26 mouse cellular contexts compared by ENCODE assay signal in genomic region chr5:30119163-30119562, GRCm38 (mm10). TPM values are rescaled to one million over a fixed set of nuclear protein-coding genes. Genes with fewer than 3 reads are reported as not detected.
A peak's percentile ranks its signal among the peaks of the same experiment; 100 is the strongest.
DNase-seq lines count a peak whose midpoint lies in the region; ATAC-seq lines count a peak whose summit lies in the region.
"Had no signal": no experiment of that assay in that cellular context is flagged by ENCODE, and none has a peak within 500 bp of the region (broad histone marks: within the 10 kb centered on the region; RNA-seq: fewer than 3 reads in every experiment).

No protein-coding gene starts in this region.

- ATAC-seq in kidney, embryonic 16.5 days (ENCODE audit: low FRiP score, low TSS enrichment) = peak; percentile 70
- ATAC-seq in megakaryocyte, adult 5-6 weeks (ENCODE audit: poor library complexity, severe bottlenecking) = no peak
- ATAC-seq: activated CD4-positive, CD25-positive, alpha-beta regulatory T cell, adult 4 months; forebrain, embryonic 16.5 days; Patski had no signal

- H3K9me3 ChIP-seq in kidney, embryonic 16.5 days (ENCODE audit: low read length) = no peaks in the 10 kb centered on the region
- H3K9me3 ChIP-seq: embryonic facial prominence, embryonic 15.5 days; forebrain, embryonic 10.5 days; heart, embryonic 12.5 days; hindbrain, embryonic 10.5 days had no signal

- WGBS in kidney, embryonic 16.5 days = 49% methylated on average over 6 of the region's 6 CpGs

- peaks cover 54% of the 10 kb centered on the region for H3K36me3 ChIP-seq in kidney, embryonic 16.5 days (ENCODE audit: insufficient read depth, low read length)

- H3K4me2 ChIP-seq in kidney, embryonic 16.5 days (replicated peaks; ENCODE audit: low read depth, low read length) = no peak overlapping the region
- H3K4me2 ChIP-seq: embryonic facial prominence, embryonic 15.5 days; heart, embryonic 12.5 days; hindbrain, embryonic 14.5 days had no signal

- intact Hi-C loops in gastrocnemius, postnatal 14 days (cut with DNase I; ENCODE audit: low total_unique reads) = loop anchor here (10.0 kb wide), 1 partner anchor 294 kb away; no protein-coding TSS in a partner anchor

- peak overlapping the region; percentile 18; the same call in 1 of the 2 replicates for H3K27ac ChIP-seq in kidney, embryonic 16.5 days (ENCODE audit: low read length)
- H3K27ac ChIP-seq: embryonic facial prominence, embryonic 15.5 days; forebrain, embryonic 10.5 days; hindbrain, embryonic 10.5 days; hindbrain, embryonic 14.5 days had no signal

- peaks cover 5% of the 10 kb centered on the region for H3K27me3 ChIP-seq in kidney, embryonic 16.5 days (ENCODE audit: insufficient read depth, low read length)
- H3K27me3 ChIP-seq: CH12.LX, Patski had no signal

- H3K4me3 ChIP-seq in kidney, embryonic 16.5 days (ENCODE audit: low read length) = no peak overlapping the region
- H3K4me3 ChIP-seq: embryonic facial prominence, embryonic 15.5 days; erythroblast, embryonic 14.5 days; forebrain, embryonic 10.5 days; heart, embryonic 12.5 days; hindbrain, embryonic 10.5 days had no signal

- peak; percentile 54 for DNase-seq in kidney, adult 11 months
- no peak for DNase-seq in kidney, postnatal 10 days
- peak; percentile 41 to 54 for DNase-seq in kidney, adult 8-10 months
- DNase-seq in kidney, postnatal 36 days = peak; percentile 47 to 53
- DNase-seq in gastrocnemius, postnatal 14 days = no peak
- DNase-seq: adrenal gland, postnatal 25 days; cerebellum, adult 2 months; embryo, embryonic 11 days; gastrocnemius, postnatal 25 days had no signal

- H3K9ac ChIP-seq in kidney, embryonic 16.5 days (replicated peaks; ENCODE audit: low read length) = no peak overlapping the region
- H3K9ac ChIP-seq: embryonic facial prominence, embryonic 15.5 days; heart, embryonic 12.5 days; hindbrain, embryonic 14.5 days had no signal

- peaks cover under 1% of the 10 kb centered on the region for H3K4me1 ChIP-seq in kidney, embryonic 16.5 days (ENCODE audit: insufficient read depth, low read length)

RNA-seq across cellular contexts. Expression of gene 3110082J24Rik, which starts 13.3 kb away (rescaled TPM):
- not detected in 2 replicates for polyA plus RNA-seq in kidney, embryonic 16.5 days (2015; fragmentation: Nextera tagmentation; extraction: Ambion mirVana)
- not detected in 2 replicates for total RNA-seq in megakaryocyte, adult 5-6 weeks (2015)
- not detected in 2 replicates for total RNA-seq in megakaryocyte, adult 5-6 weeks (2017)
- not detected for total RNA-seq in gastrocnemius, postnatal 14 days (2021)
- total RNA-seq: adrenal gland, adult 18-20 months; adrenal gland, postnatal 25 days; CH12.LX; gastrocnemius, postnatal 25 days; granulocyte monocyte progenitor cell, adult 5-6 weeks; heart, adult 8-10 months; heart, postnatal 25 days had no signal
- polyA plus RNA-seq: activated CD4-positive, CD25-positive, alpha-beta regulatory T cell, adult 4 months; embryonic facial prominence, embryonic 15.5 days; erythroblast, embryonic 14.5 days; heart, embryonic 12.5 days; heart, embryonic 16.5 days; Patski had no signal

RNA-seq across cellular contexts. Expression of gene Garem2, which starts 14.2 kb away (rescaled TPM):
- 0.52 and 0.75 TPM in 2 replicates for polyA plus RNA-seq in kidney, embryonic 16.5 days (2015; fragmentation: Nextera tagmentation; extraction: Ambion mirVana)
- total RNA-seq in megakaryocyte, adult 5-6 weeks (2015) = not detected in 2 replicates
- not detected in 2 replicates for total RNA-seq in megakaryocyte, adult 5-6 weeks (2017)
- total RNA-seq in gastrocnemius, postnatal 14 days (2021) = under 1 TPM; 0.04 TPM
- total RNA-seq: adrenal gland, adult 18-20 months; gastrocnemius, postnatal 25 days; granulocyte monocyte progenitor cell, adult 5-6 weeks had no signal
- polyA plus RNA-seq: activated CD4-positive, CD25-positive, alpha-beta regulatory T cell, adult 4 months; erythroblast, embryonic 14.5 days had no signal

RNA-seq across cellular contexts. Expression of gene Hadha, which starts 35.8 kb away (rescaled TPM):
- 170 and 179 TPM in 2 replicates for polyA plus RNA-seq in kidney, embryonic 16.5 days (2015; fragmentation: Nextera tagmentation; extraction: Ambion mirVana)
- total RNA-seq in megakaryocyte, adult 5-6 weeks (2015) = 45.5 and 46.4 TPM in 2 replicates
- total RNA-seq in megakaryocyte, adult 5-6 weeks (2017) = 119 and 133 TPM in 2 replicates
- 100 to 1,000 TPM; 271 to 383 TPM for total RNA-seq in gastrocnemius, postnatal 14 days (2021)

RNA-seq across cellular contexts. Expression of gene Hadhb, which starts 35.9 kb away (rescaled TPM):
- polyA plus RNA-seq in kidney, embryonic 16.5 days (2015; fragmentation: Nextera tagmentation; extraction: Ambion mirVana) = 169 and 194 TPM in 2 replicates
- total RNA-seq in megakaryocyte, adult 5-6 weeks (2015) = 44.1 and 50.8 TPM in 2 replicates
- 56.8 and 66.5 TPM in 2 replicates for total RNA-seq in megakaryocyte, adult 5-6 weeks (2017)
- 100 to 1,000 TPM; 258 to 390 TPM for total RNA-seq in gastrocnemius, postnatal 14 days (2021)

RNA-seq across cellular contexts. Expression of gene Tyms, which starts 45.7 kb away (rescaled TPM):
- polyA plus RNA-seq in kidney, embryonic 16.5 days (2015; fragmentation: Nextera tagmentation; extraction: Ambion mirVana) = 282 and 287 TPM in 2 replicates
- 123 and 146 TPM in 2 replicates for total RNA-seq in megakaryocyte, adult 5-6 weeks (2015)
- total RNA-seq in megakaryocyte, adult 5-6 weeks (2017) = 91.0 and 114 TPM in 2 replicates
- 1 to 10 TPM; 6.9 to 7.7 TPM for total RNA-seq in gastrocnemius, postnatal 14 days (2021)

Comparison
In these comparisons a context has a peak if more than half of its experiments do, and no peak if none do; other contexts are left out.
1. DNase-seq: peak in kidney, adult 11 months (single experiment), kidney, adult 8-10 months (2 of 2) and kidney, postnatal 36 days (2 of 2); none in kidney, postnatal 10 days (single experiment) and gastrocnemius, postnatal 14 days (single experiment).